Mouse (Mus musculus) left cerebral cortex, adult 9 months (tissue): ENCODE measurements at regions not wholly inside any gene's neighbourhood (a gene's known extent, or its start where the extent isn't known, plus 50 kb on each side); places are given as distances from the start of the nearest gene placed in this dataset.

Experiments used
- DNase-seq, 2 experiments: peaks; one replicate each; pipeline ENCODE4 v3.0.0; 2022; ENCODE audit warnings: low spot score in 2 of 2

DNA sequence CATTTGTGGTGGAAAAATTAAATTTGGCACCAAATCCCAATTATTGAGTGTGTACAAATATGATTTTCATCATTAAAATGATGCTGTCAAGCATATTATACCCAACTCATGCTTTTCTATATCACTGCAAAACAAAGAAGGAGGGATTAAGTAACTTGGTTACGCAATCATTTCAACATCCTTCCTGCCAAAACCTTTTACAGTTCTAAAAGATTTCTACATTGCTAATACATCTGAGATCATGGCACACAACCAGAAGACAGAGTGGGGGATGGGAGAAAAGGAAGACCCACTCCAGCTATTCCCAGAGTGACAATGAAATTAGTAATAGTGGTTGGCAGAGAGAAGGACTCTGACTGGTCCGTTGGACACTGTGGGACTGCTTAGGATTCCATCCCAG, 280.3 kb upstream of the Nr2f2 start:
- no peak for DNase-seq

DNA sequence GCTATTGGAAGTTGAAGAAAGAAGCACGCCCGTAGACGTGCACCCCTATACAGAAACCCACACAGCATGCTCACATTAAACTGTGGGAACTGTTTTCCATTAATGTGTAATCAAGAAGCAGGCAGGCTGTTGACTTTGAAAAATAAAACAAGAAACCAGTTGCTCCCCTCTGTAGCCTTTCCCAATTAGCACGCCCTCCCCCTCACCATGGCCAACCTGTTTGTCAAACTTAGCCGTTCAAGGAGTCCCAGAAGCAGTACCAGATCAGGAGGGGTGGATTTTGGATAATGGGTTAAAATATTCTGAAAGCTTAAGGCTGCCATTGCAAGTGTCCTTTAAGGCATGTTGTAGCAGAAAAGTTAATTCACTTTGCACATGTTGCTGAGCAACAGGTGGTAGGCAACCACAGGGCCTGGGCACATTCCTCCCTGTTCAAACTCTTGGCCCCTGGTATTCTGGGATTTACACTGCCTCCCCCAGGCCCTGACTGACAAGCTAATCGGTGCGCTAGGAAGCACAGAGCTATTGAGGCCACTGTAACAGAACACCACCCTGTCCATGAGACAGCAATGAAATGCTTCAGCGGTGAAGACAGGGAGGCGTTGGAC, 277.3 kb upstream of the Nr2f2 start:
- DNase-seq, result no peak

DNA sequence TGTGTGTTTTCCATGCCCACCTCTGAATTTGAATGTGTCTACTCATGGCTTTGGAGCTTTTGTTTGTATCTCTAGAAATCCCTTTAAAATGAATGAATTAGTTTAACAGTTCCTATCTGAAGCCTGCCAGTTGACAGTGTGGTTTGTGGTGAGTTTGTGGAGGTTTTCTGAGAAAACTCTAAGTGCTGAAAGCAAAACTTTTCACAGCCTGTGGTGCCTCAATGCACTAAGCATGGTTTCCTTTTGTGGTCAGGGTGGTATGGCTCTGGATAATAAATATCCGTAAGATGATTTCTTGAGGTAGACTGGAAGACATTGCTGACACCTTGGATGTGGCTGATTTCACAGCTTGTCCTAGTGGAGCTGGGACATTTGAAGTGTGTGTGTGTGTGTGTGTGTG, 276.5 kb upstream of the Nr2f2 start:
- no peak for DNase-seq

DNA sequence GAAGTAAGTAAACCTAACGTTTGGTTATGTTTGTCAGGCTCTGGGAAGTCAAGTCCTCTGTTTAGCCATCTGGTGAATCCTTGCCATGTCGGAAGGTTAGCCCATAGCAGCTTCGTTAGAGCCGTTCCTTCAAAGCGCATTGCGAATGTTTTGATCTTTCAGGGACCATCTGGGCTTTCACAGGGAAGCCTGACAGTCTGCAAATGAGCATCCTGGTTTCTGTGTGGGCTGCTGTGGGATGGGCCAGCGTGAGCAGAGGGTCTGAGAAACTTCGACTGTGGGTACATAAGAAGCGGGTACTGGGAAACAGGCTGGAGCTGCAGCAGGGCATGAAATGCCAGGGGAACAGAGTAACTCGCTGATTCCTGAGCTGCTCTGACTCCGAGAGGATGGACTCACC, 274.7 kb upstream of the Nr2f2 start:
- DNase-seq, result no peak

DNA sequence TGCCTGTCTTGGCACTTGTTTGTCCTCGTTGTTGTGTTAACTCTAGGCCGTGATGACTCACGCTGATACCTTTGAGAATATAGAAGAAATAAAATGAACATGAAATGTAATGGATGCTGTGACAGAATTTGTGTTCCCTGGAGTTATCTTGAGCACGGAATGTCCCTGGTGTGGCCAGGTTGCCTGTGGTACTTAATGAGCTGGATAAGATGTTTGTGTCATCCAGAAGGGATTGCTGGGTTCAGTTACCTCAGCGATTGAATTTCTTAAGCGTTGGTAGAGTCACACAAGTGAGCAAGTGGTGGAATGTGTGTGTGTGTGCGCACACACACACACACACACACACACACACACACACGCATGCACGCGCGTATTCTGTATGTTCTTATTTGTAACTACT, 274.0 kb upstream of the Nr2f2 start:
- DNase-seq, result no peak

DNA sequence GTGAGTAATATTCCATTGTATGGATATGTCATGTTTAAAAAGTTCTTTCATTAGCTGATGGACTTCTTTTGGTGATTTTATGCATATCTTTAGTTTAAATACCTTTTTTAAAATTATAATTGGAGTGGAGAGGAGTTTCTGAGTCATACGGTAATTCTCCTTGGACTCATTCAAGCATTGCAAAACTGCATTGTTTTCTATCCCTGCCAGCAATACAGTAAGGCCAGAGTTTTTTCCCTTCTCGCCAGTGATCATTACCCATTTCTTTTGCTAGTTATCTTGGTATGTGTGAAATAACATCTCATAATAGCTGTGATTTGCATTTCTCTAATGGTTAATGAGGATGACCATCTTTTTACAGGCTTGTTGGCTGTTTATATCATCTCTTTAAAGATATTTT, 271.6 kb upstream of the Nr2f2 start:
- DNase-seq, result no peak

DNA sequence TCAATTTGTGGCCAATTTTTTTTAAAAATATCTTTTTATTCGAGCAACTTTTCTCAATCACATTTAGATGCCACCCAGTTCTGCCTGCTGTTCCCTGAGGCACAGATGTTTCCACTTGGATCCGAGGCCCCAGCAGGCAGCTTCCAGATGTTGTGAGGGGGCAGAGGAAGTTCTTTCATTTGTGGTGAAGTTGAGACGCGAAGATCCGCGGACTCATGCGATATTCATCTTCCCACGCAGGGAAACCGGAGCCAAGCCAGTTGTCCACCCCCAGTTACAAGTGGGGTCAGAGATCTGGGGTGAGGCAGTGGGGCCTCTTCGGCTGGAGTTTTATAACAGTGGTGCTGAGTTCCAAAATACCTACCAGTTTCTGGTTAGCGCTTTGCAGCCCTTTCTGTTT, 267.5 kb upstream of the Nr2f2 start:
- no peak for DNase-seq

GRCm38 (mm10) chr7:70633577-70633976, 267.0 kb upstream of the Nr2f2 start:
- peak in 1 of 2 experiments; percentile 10 for DNase-seq

DNA sequence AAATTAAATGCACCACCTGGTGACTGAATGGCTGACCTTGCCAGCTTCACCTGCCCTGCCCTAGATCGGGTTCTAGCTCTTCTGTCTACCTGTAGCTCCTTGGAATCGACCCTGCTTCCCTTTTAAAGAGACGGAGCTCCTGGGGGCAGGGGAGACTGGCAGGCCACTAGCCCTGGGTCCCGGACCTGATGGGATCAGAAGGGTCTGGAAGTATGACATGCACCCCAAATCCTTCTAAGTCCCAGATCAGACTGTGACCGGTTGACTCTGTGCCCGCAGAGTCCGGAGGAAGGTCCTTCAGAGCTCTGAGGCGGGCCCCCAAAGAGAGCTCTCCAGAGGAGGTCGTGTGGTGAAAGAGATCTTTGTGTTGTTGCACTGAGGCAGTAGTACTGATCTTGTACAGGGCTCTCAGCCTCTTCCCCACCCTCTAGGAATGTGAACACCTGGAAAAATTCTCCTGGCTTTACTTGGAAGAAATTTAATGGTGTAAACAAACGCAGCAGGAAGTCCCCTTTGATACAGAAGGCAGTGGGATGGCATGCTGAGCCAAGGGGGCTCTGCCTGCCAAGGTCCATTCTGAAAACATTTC, 259.2 kb upstream of the Nr2f2 start:
- no peak for DNase-seq

GRCm38 (mm10) chr7:70624727-70625642, 258.4 kb upstream of the Nr2f2 start:
- DNase-seq, result no peak

GRCm38 (mm10) chr7:70624031-70624726, 257.6 kb upstream of the Nr2f2 start:
- no peak for DNase-seq

GRCm38 (mm10) chr7:70619400-70619799, 252.9 kb upstream of the Nr2f2 start:
- DNase-seq, result no peak

- DNase-seq, result no peak
Measured at GRCm38 (mm10) chr7:70618270-70618669, 251.7 kb upstream of the Nr2f2 start.

GRCm38 (mm10) chr7:70606511-70606910, 240.0 kb upstream of the Nr2f2 start:
- DNase-seq, result no peak

GRCm38 (mm10) chr7:70604471-70605174, 238.1 kb upstream of the Nr2f2 start:
- no peak for DNase-seq

DNA sequence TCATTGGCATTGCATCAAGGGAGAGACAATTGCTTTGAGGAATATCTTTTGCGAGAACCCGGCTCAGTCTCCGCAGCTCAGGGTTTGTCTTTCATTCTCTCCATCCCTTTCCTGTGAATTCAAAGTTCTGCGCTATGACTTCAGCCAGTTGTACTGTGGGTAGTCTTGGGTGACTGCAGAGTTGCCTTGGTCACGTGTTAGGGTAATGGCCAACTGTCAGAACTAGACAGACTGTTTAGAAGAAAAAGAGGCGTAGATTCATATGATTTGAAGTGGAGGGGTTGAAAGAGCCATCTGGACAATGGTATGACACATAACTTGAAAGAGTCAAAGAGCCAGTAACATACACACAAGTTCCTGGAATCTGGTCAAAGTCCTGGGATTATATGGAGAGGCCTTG, 226.5 kb upstream of the Nr2f2 start:
- no peak for DNase-seq

DNA sequence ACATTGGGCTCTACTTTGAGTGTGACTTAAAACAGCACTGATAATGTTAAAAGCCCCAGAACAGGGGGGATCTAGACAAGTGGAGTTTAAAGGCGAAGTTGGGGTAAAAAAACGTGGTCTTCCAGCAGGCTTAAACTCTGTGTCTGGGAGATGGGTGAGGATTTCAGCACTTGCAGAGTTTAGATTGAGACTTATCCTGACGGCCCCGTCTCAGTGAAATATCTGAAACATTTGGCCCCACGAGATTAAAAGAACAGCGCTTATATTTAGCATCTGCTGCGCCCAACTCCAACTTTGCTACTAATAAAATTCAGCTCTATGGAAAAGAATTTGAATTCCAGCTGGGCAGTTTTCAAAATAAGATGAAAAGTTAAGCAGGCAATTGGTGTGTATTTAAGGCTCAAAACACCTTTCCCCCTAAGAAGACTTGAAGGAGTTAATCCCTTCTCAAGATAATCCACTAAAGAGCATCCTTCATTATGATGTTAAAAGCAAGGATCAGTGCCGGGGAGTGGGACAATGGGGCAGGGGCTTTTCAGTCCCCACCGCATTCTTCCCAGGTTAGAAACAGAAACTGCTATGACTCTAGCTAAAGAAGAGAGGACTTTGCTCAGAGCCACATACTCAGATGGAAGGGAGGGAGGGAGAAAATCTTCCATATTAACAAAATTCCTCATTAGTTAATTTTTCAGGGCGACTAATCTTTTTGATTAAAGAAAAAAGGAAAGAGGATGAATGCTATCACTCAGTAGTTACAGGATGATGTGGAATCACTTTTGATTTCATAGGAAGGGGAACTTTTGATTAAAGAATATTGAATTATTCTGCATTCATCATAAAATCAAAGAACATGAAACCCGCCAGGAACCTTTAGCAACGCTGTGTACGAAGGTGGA, 225.1 kb upstream of the Nr2f2 start:
- DNase-seq, result no peak

DNA sequence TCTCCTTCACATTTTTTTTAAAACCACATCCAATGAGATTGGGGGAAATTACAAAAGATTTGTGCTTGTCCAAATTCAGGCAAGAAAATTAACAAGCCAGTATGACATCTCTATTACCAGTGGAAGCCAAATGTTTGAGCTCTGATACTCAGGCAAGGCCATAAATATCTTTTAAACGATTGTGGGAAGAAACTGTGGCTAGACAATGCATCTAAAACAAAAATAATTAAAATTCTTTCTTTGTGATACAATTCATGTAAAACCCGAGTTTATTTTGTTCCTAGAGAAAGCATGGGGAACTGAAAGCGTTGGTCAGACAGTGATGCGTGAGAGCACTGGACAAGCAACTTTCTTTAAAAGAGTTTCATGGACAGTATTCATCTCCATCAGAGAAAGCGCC, 223.2 kb upstream of the Nr2f2 start:
- no peak for DNase-seq

DNA sequence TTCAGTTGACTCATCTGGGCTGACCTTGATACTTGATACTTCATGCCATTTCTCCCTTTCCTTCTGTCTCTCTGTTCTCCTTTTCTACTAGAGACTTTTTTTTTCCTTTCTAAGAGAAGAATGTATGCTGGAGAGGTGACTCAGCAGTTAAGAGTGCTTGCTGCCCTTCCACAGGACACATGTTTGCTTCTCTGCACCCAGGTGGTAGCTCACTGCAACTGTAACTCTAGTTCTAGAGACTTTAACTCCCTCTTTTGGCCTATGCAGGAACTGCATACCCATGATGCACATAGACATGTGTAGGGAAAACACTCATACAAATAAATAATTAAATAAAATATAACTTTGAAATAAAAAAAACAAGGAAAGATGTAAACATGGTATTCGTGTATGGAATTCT, 221.5 kb upstream of the Nr2f2 start:
- DNase-seq, result no peak

DNA sequence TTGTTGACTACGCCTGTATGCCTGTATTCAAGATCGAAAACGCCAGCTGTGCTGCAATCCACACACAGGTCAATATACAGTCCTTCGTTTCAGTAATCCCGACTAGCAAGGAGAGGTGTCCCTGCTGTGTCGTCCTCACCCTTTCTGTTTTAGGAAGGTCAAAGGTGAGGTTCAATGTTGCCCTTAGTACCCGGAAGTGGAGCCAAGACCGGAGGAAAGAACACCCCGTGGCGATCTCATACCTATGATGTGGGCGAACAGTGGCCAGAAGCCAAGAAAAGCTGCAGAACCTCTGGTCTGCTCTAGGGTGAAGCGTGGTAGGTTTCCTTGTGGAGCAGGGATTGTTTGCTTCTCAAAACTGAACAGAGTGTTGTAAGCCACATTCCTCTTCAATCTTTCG, 217.9 kb upstream of the Nr2f2 start:
- DNase-seq, result no peak
